Mouse (Mus musculus) right cerebral cortex, adult 2 months (tissue): ENCODE results near the gene Col16a1.
A peak's percentile ranks its signal among the peaks of the same experiment; 100 is the strongest.

Source experiments
- DNase-seq, 2 experiments: peaks; one replicate each; pipeline ENCODE4 v3.0.0; 2021 to 2022; ENCODE audit warnings: low spot score in 2 of 2

Col16a1 gene

GRCm38 (mm10) chr4:130082211-130082610 lies 34.6 kb downstream of the Col16a1 start:
- DNase-seq, result no peak

GRCm38 (mm10) chr4:130084331-130084945 lies 36.8 kb downstream of the Col16a1 start:
- DNase-seq, result peak in 1 of 2 experiments; percentile 32

GRCm38 (mm10) chr4:130085246-130085820 lies 37.7 kb downstream of the Col16a1 start:
- no peak for DNase-seq

GRCm38 (mm10) chr4:130087293-130087692 lies 39.7 kb downstream of the Col16a1 start:
- DNase-seq, result peak; percentile 97

- DNase-seq, result no peak
These were observed 47.5 kb downstream of the Col16a1 start for GRCm38 (mm10) chr4:130095137-130095536.

- DNase-seq, result no peak
These were observed 53.5 kb downstream of the Col16a1 start for GRCm38 (mm10) chr4:130101183-130101582.

- DNase-seq, result no peak
These were observed 54.5 kb downstream of the Col16a1 start, which contains the start of gene Pef1 for GRCm38 (mm10) chr4:130102111-130102651. Gene Pef1, plus strand, starts transcription at chr4:130102558.

- no peak for DNase-seq
These were observed 56.0 kb downstream of the Col16a1 start for GRCm38 (mm10) chr4:130103632-130104031.

- DNase-seq, result no peak
These were observed 56.9 kb downstream of the Col16a1 start for GRCm38 (mm10) chr4:130104584-130104983.

GRCm38 (mm10) chr4:130107065-130107443 lies 59.4 kb downstream of the Col16a1 start:
- DNase-seq, result no peak

- DNase-seq, result peak; percentile 100
These were observed 59.9 kb downstream of the Col16a1 start for GRCm38 (mm10) chr4:130107444-130108131.

- no peak for DNase-seq
These were observed 61.3 kb downstream of the Col16a1 start for GRCm38 (mm10) chr4:130108929-130109328.

GRCm38 (mm10) chr4:130109666-130110065 lies 62.0 kb downstream of the Col16a1 start:
- DNase-seq, result no peak

- peak; percentile 44 to 63 for DNase-seq
These were observed 62.5 kb downstream of the Col16a1 start for GRCm38 (mm10) chr4:130110091-130110490.

- peak; percentile 26 to 44 for DNase-seq
These were observed 64.7 kb downstream of the Col16a1 start for GRCm38 (mm10) chr4:130112299-130112698.

GRCm38 (mm10) chr4:130112732-130113131 lies 65.1 kb downstream of the Col16a1 start:
- no peak for DNase-seq

GRCm38 (mm10) chr4:130120752-130121151 lies 73.1 kb downstream of the Col16a1 start:
- DNase-seq, result no peak

GRCm38 (mm10) chr4:130121560-130121959 lies 73.9 kb downstream of the Col16a1 start:
- DNase-seq, result no peak

GRCm38 (mm10) chr4:130123020-130123419 lies 75.4 kb downstream of the Col16a1 start:
- DNase-seq, result no peak

- no peak for DNase-seq
These were observed 76.5 kb downstream of the Col16a1 start for GRCm38 (mm10) chr4:130124110-130124509.

- DNase-seq, result no peak
These were observed 77.5 kb downstream of the Col16a1 start for GRCm38 (mm10) chr4:130125164-130125563.

- DNase-seq, result no peak
These were observed 78.3 kb downstream of the Col16a1 start for GRCm38 (mm10) chr4:130125935-130126334.

GRCm38 (mm10) chr4:130128907-130129306 lies 81.3 kb downstream of the Col16a1 start:
- no peak for DNase-seq
